Mouse (Mus musculus): ENCODE data around the gene Borcs5. TPM values are rescaled to one million over a fixed set of nuclear protein-coding genes. Genes with fewer than 3 reads are reported as not detected.
A peak's percentile ranks its signal among the peaks of the same experiment; 100 is the strongest.

Borcs5 gene
- polyA plus RNA-seq, 1 experiment from 2014 or later: 20.3 TPM

DNA sequence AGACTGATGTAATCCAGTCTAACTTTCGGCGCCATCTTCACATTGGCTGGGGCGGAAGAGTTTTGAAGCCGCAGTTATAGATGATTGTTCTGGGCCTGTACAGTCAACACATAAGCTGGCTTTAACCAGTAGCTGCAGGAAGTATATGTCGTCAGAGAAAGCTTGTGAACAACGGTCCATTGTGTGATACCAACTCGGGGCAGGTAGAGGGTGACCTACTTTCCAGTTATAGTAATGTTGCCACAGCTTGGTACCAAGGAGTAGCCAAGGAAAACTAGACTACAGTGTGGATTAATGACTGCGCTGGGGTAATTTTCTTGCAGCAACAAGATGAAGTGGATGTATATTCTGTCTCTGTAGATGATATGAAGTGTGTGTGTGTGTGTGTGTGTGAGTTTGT, 5.8 kb upstream of the Borcs5 start:
- H3K27ac ChIP-seq (replicated peaks): no peak overlapping the region
- H3K9me3 ChIP-seq (replicated peaks): no peaks in the 10 kb centered on the region
- no peak for DNase-seq (ENCODE audit: low spot score)
- H3K4me3 ChIP-seq: no peak overlapping the region
- H3K4me1 ChIP-seq: peaks cover 9% of the 10 kb centered on the region
- peaks cover 38% of the 10 kb centered on the region for H3K27me3 ChIP-seq (ENCODE audit: low read depth, poor library complexity, severe bottlenecking)
- WGBS: 90% methylated on average over 8 of the region's 8 CpGs
- H3K36me3 ChIP-seq: no peaks in the 10 kb centered on the region

DNA sequence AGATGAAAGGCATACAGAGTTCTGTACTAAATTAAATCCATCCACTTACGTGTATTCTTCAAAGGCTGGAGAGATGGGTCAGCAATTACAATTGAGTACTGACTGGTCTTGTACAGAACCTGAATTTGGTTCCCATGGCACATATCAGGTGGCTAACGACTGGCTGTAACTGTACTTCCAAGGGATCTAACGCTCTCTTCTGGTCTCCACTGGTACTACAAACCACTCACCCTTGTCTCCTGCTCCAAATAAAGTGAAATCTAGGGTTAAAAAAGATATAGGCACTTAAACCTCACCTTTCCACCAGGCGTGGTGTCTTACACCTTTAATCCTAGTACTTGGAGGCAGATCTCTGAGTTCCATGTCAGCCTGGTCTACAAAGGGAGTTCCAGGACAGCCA, 2.8 kb upstream of the Borcs5 start:
- no peaks in the 10 kb centered on the region for H3K36me3 ChIP-seq
- no peaks in the 10 kb centered on the region for H3K9me3 ChIP-seq (replicated peaks)
- H3K4me3 ChIP-seq: no peak overlapping the region
- peaks cover 13% of the 10 kb centered on the region for H3K4me1 ChIP-seq
- DNase-seq (ENCODE audit: low spot score): no peak
- peaks cover 25% of the 10 kb centered on the region for H3K27me3 ChIP-seq (ENCODE audit: low read depth, poor library complexity, severe bottlenecking)
- no peak overlapping the region for H3K27ac ChIP-seq (replicated peaks)
- 47% methylated on average over 4 of the region's 4 CpGs for WGBS

DNA sequence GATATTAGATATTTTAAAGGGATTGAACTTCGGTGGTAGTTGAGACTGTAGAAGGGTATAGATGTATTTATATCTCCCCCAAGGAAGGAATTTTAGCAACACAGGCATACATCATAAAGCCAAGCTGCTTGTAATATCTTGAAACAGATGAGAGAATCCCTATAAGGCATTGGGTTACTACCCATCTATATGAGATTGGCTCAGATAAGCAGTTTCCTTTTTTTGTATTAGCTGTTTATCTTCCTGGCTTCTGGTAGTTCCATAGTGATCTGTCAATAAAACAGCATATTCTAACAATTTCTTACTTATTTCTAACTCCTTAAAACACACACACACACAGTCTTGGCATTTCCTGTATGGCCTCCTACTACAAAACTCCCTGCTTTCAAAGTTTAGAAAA, 590 bp downstream of the Borcs5 start:
- Histone ChIP-seq H3K27me3 (ENCODE audit: low read depth, poor library complexity, severe bottlenecking) (no peaks in the 10 kb centered on the region), H3K27ac (replicated peaks) (no peak overlapping the region), H3K36me3 (no peaks in the 10 kb centered on the region), H3K4me3 (no peak overlapping the region), H3K9me3 (replicated peaks) (no peaks in the 10 kb centered on the region), H3K4me1 (peaks cover 10% of the 10 kb centered on the region)
- DNase-seq (ENCODE audit: low spot score): no peak
- 95% methylated on average over 1 of the region's 1 CpGs for WGBS

DNA sequence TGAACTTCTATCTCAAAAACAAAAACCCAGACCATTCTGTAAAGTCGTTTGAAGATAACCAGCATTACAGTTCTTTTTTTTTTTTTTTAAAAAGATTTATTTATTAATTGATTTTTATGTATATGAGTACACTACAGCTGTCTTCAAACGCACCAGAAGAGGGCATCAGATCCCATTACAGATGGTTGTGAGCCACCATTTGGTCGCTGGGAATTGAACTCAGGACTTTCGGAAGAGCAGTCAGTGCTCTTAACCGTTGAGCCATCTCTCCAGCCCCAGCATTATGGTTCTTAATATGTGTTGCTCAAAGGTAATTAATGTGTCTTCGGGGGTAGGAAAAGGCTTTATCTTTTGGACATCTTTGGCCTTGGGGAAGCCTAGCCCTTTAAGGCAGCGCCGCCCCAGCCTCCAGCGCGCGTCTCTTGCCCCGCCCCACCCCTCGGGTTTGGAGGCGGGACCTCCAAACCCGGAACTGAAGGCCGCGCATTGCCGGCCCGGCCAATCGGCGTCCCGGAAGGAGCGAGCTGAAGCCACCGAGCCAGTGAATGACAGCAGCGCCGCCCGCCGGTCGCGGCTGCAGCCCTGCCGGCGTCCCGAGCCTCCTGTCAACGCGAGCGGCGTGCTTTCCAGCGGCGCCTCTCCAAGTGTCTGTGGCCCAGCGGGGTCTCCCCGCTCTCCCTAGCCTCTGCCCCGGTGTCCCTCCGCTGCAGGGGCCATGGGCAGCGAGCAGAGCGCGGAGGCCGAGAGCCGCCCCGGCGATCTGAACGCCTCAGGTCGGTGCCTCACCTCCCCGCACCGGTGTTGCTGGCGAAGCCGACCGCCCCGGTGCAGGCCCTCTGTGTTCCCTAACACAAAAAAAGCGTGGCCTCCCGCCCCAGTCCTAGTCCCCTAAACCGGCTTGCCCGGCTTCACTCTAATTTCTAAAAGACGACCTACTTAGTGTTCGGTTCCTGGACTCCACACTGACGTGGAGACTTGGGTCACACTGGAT, 1.5 kb downstream of the Borcs5 start:
- 1% methylated on average over 60 of the region's 65 CpGs for WGBS
- peaks cover 10% of the 10 kb centered on the region for H3K4me1 ChIP-seq

DNA sequence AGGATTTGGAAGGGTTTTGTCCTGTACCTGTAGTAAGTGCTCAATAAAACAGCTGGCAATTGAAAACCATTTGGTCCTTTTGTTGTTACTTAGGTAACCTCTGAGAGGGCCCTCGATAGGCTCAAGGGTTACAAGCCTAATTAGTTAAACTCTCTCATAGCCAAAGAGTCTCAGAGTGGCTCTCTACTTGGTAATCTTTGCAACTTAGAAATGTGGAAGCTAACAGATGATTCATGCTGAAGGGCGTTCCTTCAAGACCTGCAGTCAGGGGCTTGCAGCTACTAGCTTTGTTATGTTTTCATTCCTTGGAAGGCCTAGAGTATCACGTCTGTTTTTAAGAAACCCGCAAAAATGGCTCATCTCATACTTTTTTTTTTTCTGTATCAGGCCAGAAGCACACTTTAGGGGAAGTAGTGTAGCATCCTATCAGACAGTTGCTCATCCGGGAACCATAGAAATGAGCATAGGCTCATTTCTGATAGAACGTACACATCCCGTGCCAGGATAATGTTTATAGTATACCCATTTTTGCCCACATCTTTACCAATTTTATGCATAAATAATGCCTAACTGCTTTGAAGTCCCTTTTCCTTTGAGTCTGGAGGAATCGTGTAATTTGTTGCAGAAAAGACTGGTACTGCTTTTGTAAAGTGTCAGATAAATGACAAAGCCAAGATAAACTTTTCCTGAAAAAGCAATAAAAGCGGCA, 2.6 kb downstream of the Borcs5 start:
- peaks cover 11% of the 10 kb centered on the region for H3K4me1 ChIP-seq
- no peak for DNase-seq (ENCODE audit: low spot score)
- peaks cover 7% of the 10 kb centered on the region; the same call in 1 of the 2 replicates for H3K36me3 ChIP-seq
- H3K27me3 ChIP-seq (ENCODE audit: low read depth, poor library complexity, severe bottlenecking): no peaks in the 10 kb centered on the region
- peak overlapping the region; percentile 69 for H3K4me3 ChIP-seq
- H3K9me3 ChIP-seq (replicated peaks): no peaks in the 10 kb centered on the region
- WGBS: 84% methylated on average over 9 of the region's 9 CpGs
- H3K27ac ChIP-seq (replicated peaks): no peak overlapping the region

More for the DNA sequence above, 1.5 kb downstream of the Borcs5 start:
- H3K27me3 ChIP-seq (ENCODE audit: low read depth, poor library complexity, severe bottlenecking): no peaks in the 10 kb centered on the region
- DNase-seq (ENCODE audit: low spot score): peak; percentile 93
- no peaks in the 10 kb centered on the region for H3K9me3 ChIP-seq (replicated peaks)
- peaks cover 6% of the 10 kb centered on the region; the same call in 1 of the 2 replicates for H3K36me3 ChIP-seq
- H3K4me3 ChIP-seq: peak overlapping the region; percentile 69
- H3K27ac ChIP-seq (replicated peaks): peak overlapping the region; percentile 83

DNA sequence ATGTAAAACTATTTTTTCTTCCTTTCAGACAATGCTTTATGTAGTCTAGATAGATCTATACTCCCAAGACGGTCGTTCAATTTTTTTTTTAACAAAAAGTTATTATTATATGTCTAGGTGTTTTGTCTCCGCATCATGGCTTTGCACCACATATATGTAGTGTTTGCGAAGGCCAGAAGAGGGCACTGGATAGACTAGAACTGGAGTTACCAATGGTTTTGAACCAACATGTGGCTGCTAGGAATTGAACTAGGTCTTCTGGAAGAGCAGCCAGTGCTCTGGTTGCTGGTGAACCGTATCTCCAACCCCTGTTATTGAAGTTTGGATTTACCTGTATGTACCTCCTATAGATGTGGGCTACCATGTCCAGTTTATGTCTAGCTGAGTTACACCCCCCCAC, 4.0 kb downstream of the Borcs5 start:
- no peaks in the 10 kb centered on the region for H3K9me3 ChIP-seq (replicated peaks)
- H3K36me3 ChIP-seq: peaks cover 7% of the 10 kb centered on the region; the same call in 1 of the 2 replicates
- peaks cover 25% of the 10 kb centered on the region for H3K4me1 ChIP-seq
- 92% methylated on average over 5 of the region's 5 CpGs for WGBS
- DNase-seq (ENCODE audit: low spot score): no peak
- H3K27me3 ChIP-seq (ENCODE audit: low read depth, poor library complexity, severe bottlenecking): no peaks in the 10 kb centered on the region
- H3K4me3 ChIP-seq: no peak overlapping the region
- H3K27ac ChIP-seq (replicated peaks): no peak overlapping the region

DNA sequence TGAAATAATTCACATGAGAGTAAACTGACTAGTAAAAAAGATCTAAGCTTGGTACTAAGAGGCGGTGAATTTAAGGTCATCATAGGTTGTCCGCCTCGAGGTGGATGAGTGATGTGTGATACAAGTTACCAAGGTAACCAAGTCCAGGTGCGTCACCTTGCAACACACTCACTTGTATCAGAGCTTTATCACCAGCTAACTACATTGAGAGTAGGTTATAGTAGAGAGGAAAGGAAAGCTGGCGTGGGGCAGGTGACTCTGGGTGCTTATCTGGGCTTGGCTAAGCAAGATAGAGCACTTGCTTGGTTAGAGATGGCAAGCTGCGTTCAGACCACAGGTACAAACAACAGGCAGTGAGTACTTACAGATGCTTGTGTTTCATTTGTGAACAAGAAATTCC, 7.5 kb downstream of the Borcs5 start:
- peaks cover 7% of the 10 kb centered on the region; the same call in 1 of the 2 replicates for H3K36me3 ChIP-seq
- H3K9me3 ChIP-seq (replicated peaks): no peaks in the 10 kb centered on the region
- H3K27ac ChIP-seq (replicated peaks): no peak overlapping the region
- no peaks in the 10 kb centered on the region for H3K27me3 ChIP-seq (ENCODE audit: low read depth, poor library complexity, severe bottlenecking)
- H3K4me3 ChIP-seq: no peak overlapping the region
- H3K4me1 ChIP-seq: peaks cover 22% of the 10 kb centered on the region
- WGBS: 93% methylated on average over 6 of the region's 6 CpGs
- no peak for DNase-seq (ENCODE audit: low spot score)

DNA sequence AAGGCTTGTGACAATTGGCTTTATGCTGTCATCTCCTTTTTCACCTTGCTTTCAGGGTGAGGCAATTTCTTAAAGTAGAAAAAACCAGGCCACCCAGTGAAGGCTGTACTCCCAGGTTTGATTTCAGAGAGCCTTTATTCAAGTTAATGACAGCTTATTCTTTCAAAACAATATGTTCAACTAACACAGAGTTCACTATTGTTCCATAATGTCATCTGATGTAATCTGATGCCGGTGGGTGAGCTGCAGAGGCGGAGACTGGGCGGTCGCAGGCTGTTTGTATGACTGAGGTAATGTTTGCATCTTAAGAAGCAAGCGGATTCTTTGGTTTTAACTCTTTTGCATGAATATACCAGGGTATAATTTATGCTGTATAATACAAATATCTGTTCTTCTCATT, 8.3 kb downstream of the Borcs5 start:
- DNase-seq (ENCODE audit: low spot score): no peak
- Histone ChIP-seq H3K9me3 (replicated peaks) (no peaks in the 10 kb centered on the region), H3K36me3 (peaks cover 7% of the 10 kb centered on the region; the same call in 1 of the 2 replicates), H3K27me3 (ENCODE audit: low read depth, poor library complexity, severe bottlenecking) (no peaks in the 10 kb centered on the region), H3K27ac (replicated peaks) (peak overlapping the region; percentile 42; the same call in 1 of the 2 replicates), H3K4me1 (peaks cover 21% of the 10 kb centered on the region), H3K4me3 (no peak overlapping the region)
- WGBS: 35% methylated on average over 5 of the region's 5 CpGs

DNA sequence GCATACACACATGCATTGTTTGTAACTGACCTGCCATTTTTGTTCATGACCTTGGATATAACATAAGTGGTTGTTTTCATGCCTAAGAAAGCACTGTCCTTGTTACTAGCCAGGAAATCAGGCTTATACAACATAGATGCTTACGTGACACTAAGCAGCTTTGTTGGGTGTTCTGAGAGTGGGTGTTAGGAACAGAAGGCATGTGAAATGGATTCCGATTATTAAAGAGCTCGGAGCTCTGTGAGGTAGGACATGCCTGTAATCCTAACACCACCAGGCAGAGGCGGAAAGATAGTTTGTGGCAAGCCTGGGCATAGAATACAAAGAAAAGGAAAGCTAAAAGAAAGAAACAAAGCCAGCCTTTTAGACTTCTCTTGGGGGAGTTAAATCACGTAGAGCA, 9.0 kb downstream of the Borcs5 start:
- Histone ChIP-seq H3K36me3 (peaks cover 7% of the 10 kb centered on the region; the same call in 1 of the 2 replicates), H3K9me3 (replicated peaks) (no peaks in the 10 kb centered on the region), H3K27me3 (ENCODE audit: low read depth, poor library complexity, severe bottlenecking) (no peaks in the 10 kb centered on the region), H3K4me3 (no peak overlapping the region), H3K4me1 (peaks cover 21% of the 10 kb centered on the region), H3K27ac (replicated peaks) (peak overlapping the region; percentile 61)
- no peak for DNase-seq (ENCODE audit: low spot score)
- whole genome bisulfite sequencing: 61% methylated on average over 5 of the region's 5 CpGs

DNA sequence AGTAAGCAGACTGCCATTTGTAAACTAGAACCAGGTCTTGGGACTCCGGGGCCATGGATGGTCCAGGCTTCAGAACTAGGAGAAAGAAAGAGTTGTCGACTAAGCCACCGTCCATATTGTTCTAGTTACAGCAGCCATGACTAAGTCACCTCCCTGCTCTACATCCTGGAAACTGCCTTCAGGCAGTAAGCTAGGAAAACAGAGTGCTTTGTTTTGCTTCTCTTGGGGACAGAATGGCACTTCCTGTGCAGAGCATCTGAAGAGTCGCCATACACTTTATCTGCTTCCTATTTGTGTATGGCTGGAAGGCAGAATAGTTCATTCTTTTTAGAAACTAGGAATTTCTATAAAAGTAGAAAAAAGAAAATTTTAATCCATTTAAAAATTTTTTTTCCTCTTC, 17.2 kb downstream of the Borcs5 start:
- H3K4me1 ChIP-seq: no peaks in the 10 kb centered on the region
- no peak overlapping the region for H3K27ac ChIP-seq (replicated peaks)
- no peaks in the 10 kb centered on the region for H3K36me3 ChIP-seq
- no peaks in the 10 kb centered on the region for H3K9me3 ChIP-seq (replicated peaks)
- WGBS: 73% methylated on average over 4 of the region's 4 CpGs
- H3K27me3 ChIP-seq (ENCODE audit: low read depth, poor library complexity, severe bottlenecking): no peaks in the 10 kb centered on the region
- no peak for DNase-seq (ENCODE audit: low spot score)
- no peak overlapping the region for H3K4me3 ChIP-seq

DNA sequence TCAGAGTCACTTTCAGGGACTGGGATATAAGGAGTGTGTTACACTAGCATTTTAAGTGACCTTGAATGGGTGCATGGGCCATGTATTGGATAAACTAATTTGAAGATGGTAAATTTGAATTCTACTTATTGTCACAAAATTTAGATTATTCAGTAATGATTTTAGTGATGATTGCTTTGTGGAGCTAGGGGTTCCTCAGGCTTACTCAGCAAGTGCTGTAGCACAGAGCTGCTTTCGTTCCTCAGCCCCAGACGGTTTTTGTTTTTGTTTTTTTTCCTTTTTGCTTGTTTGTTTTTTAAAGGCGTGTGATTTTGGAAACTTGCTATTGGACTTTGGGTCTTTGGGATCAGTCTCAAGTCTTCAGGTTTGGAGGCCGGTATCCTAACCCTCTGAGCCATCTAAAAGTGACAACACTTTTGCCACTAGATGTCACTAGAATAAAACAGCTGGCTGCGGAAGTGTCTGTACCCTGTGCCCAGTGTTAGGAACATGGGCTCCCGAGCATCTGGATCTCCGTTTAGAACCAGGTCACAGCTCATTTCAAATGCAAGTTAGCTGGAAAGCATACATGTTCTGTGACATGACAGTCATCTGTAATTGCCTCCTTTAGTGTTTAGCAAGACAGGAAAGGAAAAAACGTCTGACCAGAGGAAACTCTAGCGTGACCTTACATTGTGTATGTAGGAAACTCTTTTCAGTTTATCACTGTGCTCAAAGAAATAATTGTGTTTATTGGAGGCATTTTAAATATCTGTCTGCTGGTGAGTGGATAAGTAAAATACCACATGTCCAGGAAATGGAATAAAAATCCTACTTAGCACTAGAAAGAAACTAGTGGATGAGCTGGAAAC, 20.0 kb downstream of the Borcs5 start:
- WGBS: 24% methylated on average over 9 of the region's 9 CpGs
- H3K4me1 ChIP-seq: no peaks in the 10 kb centered on the region
- no peaks in the 10 kb centered on the region for H3K36me3 ChIP-seq
- H3K9me3 ChIP-seq (replicated peaks): no peaks in the 10 kb centered on the region
- peak; percentile 27 for DNase-seq (ENCODE audit: low spot score)
- H3K27ac ChIP-seq (replicated peaks): no peak overlapping the region
- no peak overlapping the region for H3K4me3 ChIP-seq
- no peaks in the 10 kb centered on the region for H3K27me3 ChIP-seq (ENCODE audit: low read depth, poor library complexity, severe bottlenecking)

DNA sequence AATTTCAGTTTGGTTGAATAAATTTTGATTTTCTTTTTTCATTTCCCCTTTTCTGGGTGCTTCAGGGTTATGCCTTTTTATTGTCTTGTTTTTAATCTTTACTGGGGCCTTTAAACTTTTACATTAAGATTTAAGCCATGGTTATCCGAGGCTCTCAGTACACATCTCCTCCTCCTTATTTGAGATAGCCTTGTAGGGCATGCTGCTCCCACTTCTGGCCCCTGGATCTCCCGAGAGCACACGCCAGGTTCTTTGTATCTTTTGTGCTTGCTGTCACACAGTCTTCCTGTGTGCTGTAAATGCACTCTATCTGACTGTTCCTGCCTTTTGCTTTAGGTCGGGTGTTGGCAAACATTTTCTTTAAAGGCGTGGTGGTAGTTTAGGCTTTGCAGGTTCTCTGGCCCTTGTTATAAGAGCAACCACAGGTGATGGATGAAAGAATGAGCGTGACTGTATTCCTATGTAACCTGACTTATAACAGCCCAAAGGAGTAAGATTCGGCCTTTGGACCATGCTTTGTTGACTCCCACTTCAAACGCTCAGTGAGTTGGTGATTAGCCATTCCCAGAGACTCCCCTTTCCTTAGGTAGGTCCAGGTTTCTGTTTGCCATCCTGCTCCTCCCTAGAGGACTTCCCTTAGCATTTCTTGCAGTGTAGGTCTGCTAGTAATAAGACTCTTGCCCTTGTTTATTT, 21.6 kb downstream of the Borcs5 start:
- WGBS: 87% methylated on average over 8 of the region's 8 CpGs
- DNase-seq (ENCODE audit: low spot score): no peak
- Histone ChIP-seq H3K27ac (replicated peaks) (no peak overlapping the region), H3K4me3 (no peak overlapping the region), H3K36me3 (no peaks in the 10 kb centered on the region), H3K9me3 (replicated peaks) (no peaks in the 10 kb centered on the region), H3K4me1 (no peaks in the 10 kb centered on the region), H3K27me3 (ENCODE audit: low read depth, poor library complexity, severe bottlenecking) (no peaks in the 10 kb centered on the region)
